Mouse (Mus musculus) midbrain, postnatal 0 days (tissue): Measurements from ENCODE around the gene Polr3g. TPM values are rescaled to one million over a fixed set of nuclear protein-coding genes. Genes with fewer than 3 reads are reported as not detected.

ENCODE experiments used
- ATAC-seq: fragments of 200-750 bp; cut with Nextera tagmentation; 2 replicates; pipeline ENCODE4 v1.8.0; 2017; ENCODE audit warnings: moderate number of reproducible peaks, mild to moderate bottlenecking, moderate TSS enrichment, moderate library complexity; ENCODE audit not compliant: low FRiP score
- DNase-seq: peaks from one replicate; pipeline ENCODE4 v3.0.0-alpha.2; 2015; ENCODE audit warnings: low spot score
- H3K27ac ChIP-seq: fragments of 300-500 bp; sonication (generic); 2 replicates; pipeline ENCODE4 v1.5.1; 2014; ENCODE audit warnings: low read depth, mild to moderate bottlenecking, low read length, mixed read lengths
- H3K27me3 ChIP-seq: fragments of 300-500 bp; sonication (generic); 2 replicates; pipeline ENCODE4 v1.6.1; 2014; ENCODE audit warnings: low read length, control low read depth, mixed read lengths; ENCODE audit not compliant: insufficient read depth
- H3K36me3 ChIP-seq: fragments of 300-500 bp; sonication (generic); 2 replicates; pipeline ENCODE4 v1.6.1; 2014; ENCODE audit warnings: low read length, control low read depth, mixed read lengths; ENCODE audit not compliant: insufficient read depth
- H3K4me1 ChIP-seq: fragments of 300-500 bp; sonication (generic); 2 replicates; pipeline ENCODE4 v1.6.1; 2014; ENCODE audit warnings: mild to moderate bottlenecking, control low read depth, antibody characterized with exemption, low read length, mixed read lengths; ENCODE audit not compliant: insufficient read depth
- H3K4me2 ChIP-seq: fragments of 300-500 bp; sonication (generic); 2 replicates; pipeline ENCODE4 v1.6.1; 2014; ENCODE audit warnings: low read depth, mild to moderate bottlenecking, low read length, mixed read lengths; ENCODE audit not compliant: poor library complexity, severe bottlenecking
- H3K4me3 ChIP-seq: fragments of 300-500 bp; sonication (generic); 2 replicates; pipeline ENCODE4 v1.5.1; 2014; ENCODE audit warnings: low read depth, mild to moderate bottlenecking, low read length, moderate library complexity
- H3K9ac ChIP-seq: fragments of 300-500 bp; sonication (generic); replicated peaks from 2 replicates; pipeline ENCODE4 v1.6.1; 2014; ENCODE audit warnings: mild to moderate bottlenecking, low read length, moderate library complexity, mixed read lengths; ENCODE audit not compliant: poor library complexity, severe bottlenecking
- H3K9me3 ChIP-seq: fragments of 300-500 bp; sonication (generic); 2 replicates; pipeline ENCODE4 v1.6.1; 2016; ENCODE audit warnings: low read length, control low read depth
- CTCF ChIP-seq: IDR thresholded peaks from 2 replicates; pipeline ENCODE4 v1.5.1; 2016; ENCODE audit warnings: antibody characterized with exemption, mild to moderate bottlenecking
- WGBS: fragments of 180-500 bp; shearing (Covaris S2); extraction: QIAGEN DNeasy Blood & Tissue Kit; methylation state at CpG from one replicate; pipeline ENCODE4 v1.1.7; 2014; 5-methylcytosine and 5-hydroxymethylcytosine counted together
- polyA plus RNA-seq: library from polyadenylated mRNA; unstranded; fragments of >200 nt; fragmentation: Nextera tagmentation; extraction: Ambion mirVana; gene quantifications from 2 replicates; pipeline ENCODE4 v1.2.1, GENCODE M21; 2015
- total RNA-seq: library from RNA; depleted of rRNA; stranded (reverse); fragments of >200 nt; gene quantifications from 2 replicates; pipeline ENCODE4 v1.2.3, GENCODE M21; 2014

Gene Polr3g
- total and polyA plus RNA-seq, 2 experiments from 2014 or later: 3.0 to 3.9 TPM

DNA sequence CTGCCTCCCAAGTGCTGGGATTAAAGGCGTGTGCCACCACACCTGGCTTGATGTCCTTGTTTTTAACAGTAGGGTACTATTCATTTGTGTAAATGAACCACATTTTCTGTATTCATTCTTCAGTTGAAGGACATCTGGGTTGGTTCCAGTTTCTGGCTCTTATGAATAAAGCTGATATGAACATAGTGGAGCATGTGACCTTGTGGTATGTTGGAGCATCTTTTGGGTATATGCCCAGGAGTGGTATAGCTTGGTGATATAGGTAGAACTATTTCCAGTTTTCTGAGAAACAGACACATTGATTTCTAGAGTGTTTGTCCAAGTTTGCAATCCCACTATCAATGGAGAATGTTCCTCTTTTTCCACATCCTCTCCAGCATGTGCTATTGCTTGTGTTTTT lies 3.1 kb upstream of the Polr3g start:
- Histone ChIP-seq H3K36me3 (no peaks in the 10 kb centered on the region), H3K27ac (no peak overlapping the region), H3K9me3 (no peaks in the 10 kb centered on the region), H3K27me3 (no peaks in the 10 kb centered on the region), H3K4me1 (no peaks in the 10 kb centered on the region; the same call in none of the 2 replicates), H3K4me3 (no peak overlapping the region), H3K4me2 (no peak overlapping the region), H3K9ac (no peak overlapping the region)
- no peak for ATAC-seq
- no peak for TF ChIP-seq CTCF
- no peak for DNase-seq
- 93% methylated on average over 1 of the region's 1 CpGs for WGBS

DNA sequence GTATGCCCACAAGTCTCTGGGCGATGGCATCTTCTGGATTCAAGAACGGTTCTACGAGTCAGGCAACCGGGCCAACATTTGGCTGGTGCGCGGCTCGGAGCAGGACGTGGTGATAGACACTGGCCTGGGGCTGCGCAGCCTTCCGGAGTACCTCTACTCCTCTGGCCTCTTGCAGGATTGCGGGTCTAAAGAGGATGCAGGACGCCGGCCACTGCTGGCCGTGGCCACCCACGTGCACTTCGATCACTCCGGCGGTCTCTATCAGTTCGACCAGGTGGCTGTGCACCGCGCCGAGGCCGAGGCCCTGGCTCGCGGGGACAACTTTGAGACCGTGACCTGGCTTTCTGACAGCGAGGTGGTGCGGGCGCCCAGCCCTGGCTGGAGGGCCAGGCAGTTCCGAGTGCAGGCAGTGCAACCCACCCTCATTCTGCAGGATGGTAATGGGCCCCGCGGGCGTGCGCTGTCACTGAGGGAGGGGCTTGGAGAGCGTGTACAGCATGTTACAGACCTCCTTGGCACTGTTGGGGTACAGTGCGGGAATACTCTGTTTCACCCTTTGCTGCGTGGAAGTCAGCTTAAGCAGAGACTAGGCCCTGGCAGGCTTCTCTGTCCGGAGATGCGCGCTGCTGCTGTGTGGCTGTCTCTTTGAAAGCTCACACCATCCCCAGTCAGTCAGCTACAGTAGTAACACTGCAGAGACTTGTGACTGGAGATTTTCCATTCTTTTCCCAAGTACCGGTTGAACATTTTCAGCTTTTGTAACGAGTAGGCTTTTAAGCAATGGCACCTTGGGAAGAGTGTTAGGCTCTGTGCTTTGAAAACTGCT lies 946 bp upstream of the Polr3g start:
- Histone ChIP-seq H3K4me1 (no peaks in the 10 kb centered on the region; the same call in none of the 2 replicates), H3K4me2 (peak overlapping the region; percentile 89), H3K27ac (peak overlapping the region; percentile 85), H3K4me3 (peak overlapping the region; percentile 88), H3K9me3 (no peaks in the 10 kb centered on the region), H3K9ac (peak overlapping the region; percentile 78), H3K36me3 (no peaks in the 10 kb centered on the region), H3K27me3 (no peaks in the 10 kb centered on the region)
- ATAC-seq: peak; percentile 45
- TF ChIP-seq CTCF: no peak
- DNase-seq: peak; percentile 39
- 1% methylated on average over 42 of the region's 42 CpGs for WGBS

DNA sequence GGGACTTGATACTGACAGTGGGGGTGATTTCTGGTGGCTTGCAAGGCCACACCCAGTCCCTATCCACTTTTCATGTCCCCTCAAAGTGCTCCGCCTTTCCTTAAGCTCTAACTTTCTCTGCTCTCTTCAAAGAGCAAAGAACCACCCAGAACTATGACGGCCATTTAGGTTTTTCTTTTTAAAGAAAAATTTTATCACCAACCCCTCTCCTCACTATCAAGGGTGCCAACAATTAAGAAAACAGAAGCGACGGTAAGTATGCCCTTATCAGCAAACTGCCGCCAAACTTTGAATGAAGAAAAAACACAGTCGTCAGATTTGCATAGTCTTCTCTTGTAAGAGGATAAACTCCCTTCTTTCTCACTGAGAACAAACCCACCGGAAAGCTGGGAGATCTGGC lies 547 bp downstream of the Polr3g start:
- Histone ChIP-seq H3K4me1 (no peaks in the 10 kb centered on the region; the same call in none of the 2 replicates), H3K9ac (peak overlapping the region; percentile 78; the same call in 1 of the 2 replicates), H3K4me2 (peak overlapping the region; percentile 89), H3K27ac (no peak overlapping the region), H3K9me3 (no peaks in the 10 kb centered on the region), H3K4me3 (peak overlapping the region; percentile 88), H3K27me3 (no peaks in the 10 kb centered on the region), H3K36me3 (no peaks in the 10 kb centered on the region)
- DNase-seq (no peak), ATAC-seq (no peak)
- under 1% methylated on average over 7 of the region's 7 CpGs for WGBS
- no peak for TF ChIP-seq CTCF

DNA sequence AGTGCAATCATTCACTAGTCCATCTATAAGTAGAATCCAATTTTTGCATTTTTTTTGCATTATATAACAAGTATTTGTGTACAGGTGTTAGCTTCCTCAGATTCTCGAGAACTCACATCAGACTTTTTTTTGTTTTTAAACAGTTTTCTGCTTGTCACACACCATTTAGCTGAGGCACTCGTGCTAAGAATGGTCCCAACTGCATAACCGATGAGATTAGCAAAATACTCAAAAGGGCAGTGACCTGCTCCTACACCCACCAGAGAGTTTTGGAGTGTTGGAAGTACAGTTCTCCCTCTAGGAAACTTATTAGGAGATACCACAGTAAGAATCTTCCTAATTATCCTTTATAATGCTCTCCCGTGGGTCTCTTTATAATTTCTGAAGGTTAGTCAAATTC lies 1.0 kb downstream of the Polr3g start:
- DNase-seq (no peak), ATAC-seq (no peak)
- WGBS: 17% methylated on average over 4 of the region's 4 CpGs
- H3K9ac ChIP-seq: no peak overlapping the region
- no peak for TF ChIP-seq CTCF
- H3K4me1 ChIP-seq: no peaks in the 10 kb centered on the region; the same call in none of the 2 replicates
- H3K36me3 ChIP-seq: no peaks in the 10 kb centered on the region
- peak overlapping the region; percentile 88 for H3K4me3 ChIP-seq
- no peaks in the 10 kb centered on the region for H3K9me3 ChIP-seq
- H3K4me2 ChIP-seq: peak overlapping the region; percentile 89
- H3K27me3 ChIP-seq: no peaks in the 10 kb centered on the region
- no peak overlapping the region for H3K27ac ChIP-seq

DNA sequence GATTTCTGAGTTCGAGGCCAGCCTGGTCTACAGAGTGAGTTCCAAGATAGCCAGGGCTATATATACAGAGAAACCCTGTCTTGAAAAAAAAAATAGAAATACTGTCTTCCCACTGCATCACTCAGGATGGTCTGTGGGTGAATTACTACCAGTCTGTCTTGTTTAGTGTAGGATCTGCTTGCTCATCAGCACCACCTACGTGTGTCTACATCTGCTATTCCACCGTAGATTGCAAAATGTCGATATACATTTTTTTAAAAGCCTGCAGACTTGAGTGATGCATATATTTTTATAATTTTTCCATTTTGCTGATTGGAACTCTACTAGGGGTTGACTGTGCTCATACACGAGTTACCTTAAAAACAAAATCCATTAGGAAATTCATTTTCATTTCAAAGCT lies 4.5 kb downstream of the Polr3g start:
- ATAC-seq: no peak
- Histone ChIP-seq H3K36me3 (no peaks in the 10 kb centered on the region), H3K4me1 (no peaks in the 10 kb centered on the region), H3K4me2 (no peak overlapping the region), H3K27ac (no peak overlapping the region), H3K9ac (no peak overlapping the region), H3K4me3 (no peak overlapping the region), H3K9me3 (no peaks in the 10 kb centered on the region), H3K27me3 (no peaks in the 10 kb centered on the region)
- no peak for DNase-seq
- TF ChIP-seq CTCF: no peak
- whole genome bisulfite sequencing: 97% methylated on average over 5 of the region's 5 CpGs

DNA sequence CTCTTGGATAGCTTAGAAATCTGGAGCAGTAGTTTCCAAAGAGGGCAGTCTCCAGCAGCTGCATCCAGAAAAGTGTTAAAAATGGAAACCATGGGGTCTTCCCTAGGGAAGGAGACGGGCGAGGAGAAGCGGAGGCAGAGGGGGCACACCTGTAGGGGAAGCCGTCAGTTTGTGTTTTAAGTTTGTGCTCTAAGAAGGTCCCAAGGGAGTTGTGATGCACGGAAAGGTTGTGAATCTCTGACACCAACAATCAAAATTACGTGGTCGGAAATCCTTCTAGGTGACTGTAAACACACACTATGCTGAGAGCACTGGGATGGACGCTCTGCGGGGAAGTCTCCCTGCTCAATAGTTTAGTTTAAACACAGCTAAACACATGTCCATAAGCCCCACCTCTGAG lies 7.2 kb downstream of the Polr3g start:
- no peaks in the 10 kb centered on the region for H3K4me1 ChIP-seq
- no peak overlapping the region for H3K27ac ChIP-seq
- 79% methylated on average over 9 of the region's 9 CpGs for WGBS
- no peak for DNase-seq
- H3K9ac ChIP-seq: no peak overlapping the region
- no peak overlapping the region for H3K4me3 ChIP-seq
- no peaks in the 10 kb centered on the region for H3K9me3 ChIP-seq
- no peak for ATAC-seq
- H3K4me2 ChIP-seq: no peak overlapping the region
- no peaks in the 10 kb centered on the region for H3K36me3 ChIP-seq
- no peak for TF ChIP-seq CTCF
- no peaks in the 10 kb centered on the region for H3K27me3 ChIP-seq
